Mouse (Mus musculus) E14TG2a.4 (cell line): Measurements from ENCODE around the gene Trappc3.

ENCODE experiments used
- H3K27me3 ChIP-seq: 2 replicates; pipeline ENCODE4 v1.6.1; 2014; ENCODE audit warnings: low read length, control low read depth; ENCODE audit not compliant: insufficient read depth
- H3K36me3 ChIP-seq: 2 replicates; pipeline ENCODE4 v1.6.1; 2014; ENCODE audit warnings: low read length, control low read depth; ENCODE audit not compliant: insufficient read depth
- H3K4me1 ChIP-seq: replicated peaks from 2 replicates; pipeline ENCODE4 v1.6.1; 2014; ENCODE audit warnings: low read depth, low read length, control low read depth
- H3K4me3 ChIP-seq: replicated peaks from 2 replicates; pipeline ENCODE4 v1.5.1; 2014; ENCODE audit warnings: mild to moderate bottlenecking, low read length
- H3K9me3 ChIP-seq: 2 replicates; pipeline ENCODE4 v1.6.1; 2014; ENCODE audit warnings: low read length, control low read depth
- CTCF ChIP-seq: conservative IDR thresholded peaks from 2 replicates; pipeline ENCODE4 v1.5.1; 2014; ENCODE audit warnings: low read length
- NANOG ChIP-seq: IDR thresholded peaks from 2 replicates; pipeline ENCODE4 v1.6.1; 2014; ENCODE audit warnings: borderline replicate concordance, low read length, mixed read lengths
- POU5F1 ChIP-seq: IDR thresholded peaks from 2 replicates; pipeline ENCODE4 v1.6.1; 2014; ENCODE audit warnings: low read length, borderline replicate concordance

Trappc3 gene

DNA sequence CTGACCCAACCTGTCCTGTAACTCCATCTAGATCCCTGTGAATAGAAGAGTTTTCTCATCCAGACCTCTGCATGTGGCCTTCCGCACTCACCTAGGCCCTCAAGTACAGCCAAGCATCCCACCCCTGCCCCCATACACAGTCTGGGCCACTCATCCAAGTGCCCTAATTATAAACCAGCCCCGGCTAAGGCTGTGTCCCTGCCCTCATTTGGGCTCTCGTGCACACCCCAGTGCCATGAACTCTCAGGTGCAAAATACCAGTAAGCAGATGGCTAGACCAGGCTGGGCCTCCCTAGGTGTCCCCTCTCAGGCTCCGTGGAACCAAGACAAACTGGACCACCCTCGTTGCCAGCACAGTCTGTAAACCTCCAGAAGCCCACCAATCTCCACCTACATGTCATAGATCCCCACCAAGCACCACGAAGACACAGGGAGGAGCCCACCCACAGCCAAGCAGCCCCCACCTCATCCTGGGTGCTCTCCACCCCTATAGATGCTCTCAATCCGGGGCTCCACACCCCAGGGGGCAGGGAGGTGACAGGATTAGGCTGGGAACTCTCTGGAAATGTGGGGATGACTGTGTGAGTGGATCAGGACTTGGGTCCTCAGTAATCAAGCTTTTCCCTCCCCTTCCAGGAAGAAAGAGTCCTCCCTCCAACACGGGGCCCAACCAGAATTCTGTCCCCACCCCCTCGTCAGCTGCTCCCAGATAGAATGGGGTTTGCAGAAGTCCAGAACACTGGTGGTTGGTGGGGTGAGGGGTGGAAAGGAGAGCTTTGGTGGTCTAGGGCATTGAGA lies 7.6 kb upstream of the Trappc3 start:
- Histone ChIP-seq H3K4me1 (peaks cover 84% of the 10 kb centered on the region), H3K4me3 (peak overlapping the region; percentile 91), H3K27me3 (peaks cover 20% of the 10 kb centered on the region), H3K36me3 (0 out of 2 replicates have a peak, but pooled peaks cover 4% of the 10 kb centered on the region), H3K9me3 (no peaks in the 10 kb centered on the region)
- no peak for TF ChIP-seq POU5F1
- TF ChIP-seq NANOG, result no peak
- TF ChIP-seq CTCF, result no peak

DNA sequence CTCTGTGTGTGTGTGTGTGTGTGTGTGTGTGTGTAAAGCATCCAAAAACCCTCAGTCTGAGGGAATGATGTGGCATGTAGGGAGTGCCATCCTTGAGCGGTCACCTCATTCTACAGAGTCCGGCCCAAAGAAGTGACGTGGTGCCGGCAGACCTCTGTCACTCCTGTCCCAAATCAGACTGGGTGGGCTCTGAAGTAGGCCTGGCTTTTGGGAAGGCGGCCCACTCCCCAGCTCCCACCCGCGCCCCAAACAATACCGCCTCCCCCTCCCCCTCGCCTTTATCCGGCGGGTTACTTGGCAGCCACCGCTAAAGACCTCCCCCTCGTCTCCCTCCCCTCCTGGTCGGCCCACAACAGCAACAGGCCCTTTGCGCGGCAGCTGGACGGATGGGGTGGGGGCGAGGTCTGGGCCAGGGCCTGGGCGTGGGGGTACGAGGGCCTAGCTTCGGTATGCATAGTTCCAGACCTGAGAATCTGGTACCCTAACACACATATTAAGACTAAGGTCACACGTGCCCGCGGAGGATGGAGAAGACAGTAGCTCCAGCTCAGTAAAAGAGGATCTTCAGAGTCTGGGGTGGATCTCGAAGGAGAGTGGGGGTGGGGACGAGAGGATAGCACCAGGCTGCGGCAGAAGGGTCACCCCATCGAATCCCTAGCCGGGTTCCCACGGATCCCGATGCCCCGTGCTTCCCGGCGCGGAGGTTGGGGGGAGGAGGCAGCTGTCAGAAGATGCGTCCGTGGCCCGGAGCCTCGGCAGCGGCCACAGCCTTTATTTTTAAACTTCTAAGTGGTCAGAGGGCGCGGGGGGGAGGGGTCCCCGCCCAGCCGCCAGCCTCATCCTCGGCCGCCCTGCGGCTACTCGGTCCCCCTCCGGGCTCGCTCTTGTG lies 6.8 kb upstream of the Trappc3 start:
- H3K4me1 ChIP-seq, result peaks cover 85% of the 10 kb centered on the region
- no peaks in the 10 kb centered on the region for H3K9me3 ChIP-seq
- H3K36me3 ChIP-seq, result 0 out of 2 replicates have a peak, but pooled peaks cover 4% of the 10 kb centered on the region
- TF ChIP-seq POU5F1, result no peak
- no peak for TF ChIP-seq CTCF
- TF ChIP-seq NANOG, result no peak
- peak overlapping the region; percentile 91 for H3K4me3 ChIP-seq
- peaks cover 20% of the 10 kb centered on the region for H3K27me3 ChIP-seq

DNA sequence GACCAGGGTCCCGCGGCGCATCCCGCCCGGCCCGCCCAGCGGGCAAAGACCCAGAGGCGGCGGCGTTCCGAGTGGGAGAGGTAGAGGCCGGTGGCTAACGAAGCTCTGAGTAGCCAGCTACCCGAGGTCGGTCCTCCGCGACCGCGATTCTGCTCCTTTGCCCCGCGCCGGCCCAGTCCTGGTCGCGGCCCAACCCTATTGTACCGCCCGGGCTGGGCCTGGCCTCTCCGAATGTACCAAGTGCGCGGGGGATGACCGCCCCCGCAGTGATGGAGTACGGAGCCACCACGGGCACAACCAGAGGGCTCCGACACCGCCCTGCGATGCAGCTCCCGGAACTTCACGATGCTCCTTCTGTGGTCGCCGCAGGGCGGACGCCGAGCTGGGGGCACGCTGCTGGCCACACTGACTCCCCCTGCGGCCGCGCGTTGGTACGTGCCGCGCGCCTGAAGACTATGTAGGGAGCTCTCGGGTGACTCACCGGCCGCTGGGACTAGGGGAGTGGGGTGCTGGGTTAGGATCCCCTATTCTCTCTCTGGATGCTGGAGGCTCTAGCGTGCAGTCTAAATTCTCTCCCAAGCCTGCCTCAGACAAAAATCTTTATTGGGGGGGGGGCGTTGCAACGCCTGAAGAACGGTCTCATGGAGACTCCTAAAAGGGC lies 5.9 kb upstream of the Trappc3 start, which contains the start of gene Map7d1:
Gene Map7d1 (minus strand): TSS at position 213 of the 661 bp plus-strand sequence.
- H3K27me3 ChIP-seq, result peaks cover 20% of the 10 kb centered on the region
- TF ChIP-seq POU5F1 (no peak), NANOG (no peak)
- peaks cover 85% of the 10 kb centered on the region for H3K4me1 ChIP-seq

DNA sequence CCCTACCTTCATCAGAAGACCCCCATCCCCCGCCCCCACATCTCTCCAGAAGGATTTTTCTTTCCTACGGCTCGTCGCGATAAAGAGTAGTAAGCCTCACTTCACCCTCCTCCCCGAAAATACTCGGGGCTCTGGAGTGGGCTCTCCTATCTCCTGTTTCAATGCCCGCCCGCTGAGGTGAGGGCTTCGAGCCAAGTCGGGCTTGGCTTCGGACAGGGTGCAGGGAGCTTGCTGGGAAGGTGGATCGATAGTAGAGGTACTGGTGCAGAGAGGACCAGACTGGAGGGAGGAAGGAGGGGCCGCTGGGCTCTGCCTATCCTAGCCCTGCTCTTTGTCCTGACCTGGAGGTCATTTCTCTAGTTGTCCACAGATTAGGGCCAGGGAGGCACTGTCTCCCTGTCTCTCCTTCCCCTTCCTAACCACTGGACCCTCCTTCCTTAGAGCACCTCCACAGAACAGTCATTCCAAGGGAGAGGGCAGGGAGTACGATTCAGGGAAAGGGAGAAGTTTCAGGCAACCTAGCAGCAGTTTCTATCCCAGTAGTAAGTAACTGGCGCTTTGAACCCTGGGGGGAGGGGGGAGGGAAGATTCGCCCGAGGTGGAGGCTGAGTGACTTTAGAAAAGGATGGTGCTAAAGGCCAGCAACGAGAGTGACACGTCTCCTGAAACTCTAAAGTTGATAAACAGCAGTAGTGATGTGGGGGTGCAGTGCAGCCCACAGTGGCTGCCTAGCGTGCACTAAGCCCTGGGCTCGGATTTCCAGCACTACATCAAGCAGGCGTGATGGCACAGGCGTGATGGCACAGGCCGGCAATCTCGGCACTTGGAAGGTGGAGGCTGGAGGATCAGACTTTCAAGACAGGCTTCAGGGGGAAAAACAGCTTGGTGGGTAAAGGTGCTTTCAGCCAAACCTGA lies 4.9 kb upstream of the Trappc3 start:
- peaks cover 20% of the 10 kb centered on the region for H3K27me3 ChIP-seq
- H3K9me3 ChIP-seq, result no peaks in the 10 kb centered on the region
- H3K4me3 ChIP-seq, result peak overlapping the region; percentile 91
- 0 out of 2 replicates have a peak, but pooled peaks cover 4% of the 10 kb centered on the region for H3K36me3 ChIP-seq
- H3K4me1 ChIP-seq, result peaks cover 83% of the 10 kb centered on the region
- TF ChIP-seq CTCF (no peak), NANOG (no peak), POU5F1 (no peak)

More for the DNA sequence above, 5.9 kb upstream of the Trappc3 start, which contains the start of gene Map7d1:
- peak within 1 kb of the TSS; percentile 91 for H3K4me3 ChIP-seq
- 0 out of 2 replicates have a peak, but pooled peaks cover 4% of the 10 kb centered on the region for H3K36me3 ChIP-seq
- H3K9me3 ChIP-seq, result no peaks in the 10 kb centered on the region

DNA sequence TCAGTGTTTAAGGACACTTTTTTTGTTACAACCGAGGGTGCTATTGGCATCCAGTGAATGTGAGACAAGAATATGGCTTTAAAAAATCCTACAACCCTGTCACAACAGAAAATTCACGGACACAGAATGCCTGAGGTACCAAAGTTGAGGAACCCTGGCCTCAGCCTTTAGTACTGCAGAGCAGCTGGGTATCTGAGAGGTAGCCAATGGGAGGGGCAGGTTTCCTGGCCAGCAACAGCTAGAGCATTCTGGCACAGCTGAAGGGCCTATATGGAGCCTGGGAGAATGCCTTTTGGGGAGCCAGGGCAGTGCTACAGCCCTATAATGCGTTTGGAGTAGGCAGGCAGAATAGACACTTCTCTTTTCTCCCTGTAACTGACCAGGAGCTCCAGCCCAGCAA lies 3.1 kb upstream of the Trappc3 start:
- peak overlapping the region; percentile 66 for H3K4me3 ChIP-seq
- 0 out of 2 replicates have a peak, but pooled peaks cover 2% of the 10 kb centered on the region for H3K36me3 ChIP-seq
- no peaks in the 10 kb centered on the region for H3K9me3 ChIP-seq
- TF ChIP-seq CTCF, result no peak
- TF ChIP-seq NANOG, result no peak
- TF ChIP-seq POU5F1, result no peak
- peaks cover 78% of the 10 kb centered on the region for H3K4me1 ChIP-seq
- H3K27me3 ChIP-seq, result peaks cover 20% of the 10 kb centered on the region

DNA sequence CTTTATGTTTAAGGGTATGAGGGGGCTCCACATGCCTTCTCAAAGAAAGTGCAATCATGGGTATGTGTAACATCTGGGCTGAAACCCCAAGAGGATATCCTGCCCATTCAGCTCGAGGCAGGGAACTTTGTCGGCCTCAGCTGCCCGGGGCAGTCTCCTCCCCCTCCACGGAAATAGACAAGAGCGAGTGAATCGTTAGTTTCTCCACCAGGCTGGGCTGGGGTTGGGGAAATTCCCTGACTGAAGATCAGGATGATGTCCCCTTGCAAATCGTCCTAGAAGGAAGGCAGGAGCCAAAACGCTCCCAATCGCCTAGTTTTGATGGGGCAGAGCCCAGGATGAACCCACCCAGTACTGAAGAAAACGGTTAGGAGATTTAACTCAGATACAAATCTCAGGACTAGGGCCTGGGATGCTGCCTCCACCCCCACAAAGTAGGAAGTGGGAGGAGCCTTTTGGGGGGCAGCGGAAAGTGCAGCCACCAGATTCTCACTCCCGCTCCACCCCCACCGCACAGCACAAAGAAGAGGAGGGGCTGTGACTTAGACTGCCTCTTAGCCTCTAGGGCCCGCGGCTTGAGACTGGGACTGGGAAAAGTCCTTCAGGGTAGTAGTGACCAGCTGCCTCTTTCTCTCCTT lies 2.5 kb upstream of the Trappc3 start:
- peaks cover 20% of the 10 kb centered on the region for H3K27me3 ChIP-seq
- H3K4me3 ChIP-seq, result peak overlapping the region; percentile 66

DNA sequence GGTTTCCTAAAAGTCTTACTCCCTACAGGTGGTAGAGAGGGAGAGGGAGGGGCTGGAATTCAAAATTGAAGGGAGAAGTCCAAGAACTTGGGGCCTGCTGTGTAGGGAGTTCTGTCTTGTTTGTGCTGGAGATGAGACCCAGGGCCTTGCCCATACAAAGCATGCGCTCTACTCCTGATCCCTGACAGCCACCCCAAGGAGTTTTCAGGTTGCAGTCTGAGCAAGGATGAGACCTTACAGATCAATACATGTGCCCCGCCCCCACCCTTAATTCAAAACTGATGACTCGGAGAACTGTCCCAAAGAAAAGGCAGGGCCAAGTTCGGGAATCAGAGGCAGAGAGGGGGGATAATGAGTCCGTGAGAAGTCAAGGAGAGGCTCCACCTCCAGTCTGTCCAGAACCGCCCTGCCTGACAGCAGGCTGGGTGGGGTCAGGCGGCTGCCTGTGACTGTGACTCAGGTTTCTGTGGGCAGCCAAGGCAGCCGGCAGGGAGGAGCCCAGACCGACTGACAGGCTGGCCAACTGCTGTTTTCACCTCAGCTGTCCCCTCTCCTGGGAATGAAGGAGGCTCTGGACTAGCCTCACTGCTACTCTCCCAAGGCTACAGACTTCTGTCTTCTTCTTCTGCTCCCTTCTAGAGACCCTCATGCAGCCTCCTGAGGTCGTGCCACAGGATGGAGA lies 1.5 kb upstream of the Trappc3 start:
- Histone ChIP-seq H3K4me1 (peaks cover 62% of the 10 kb centered on the region), H3K4me3 (peak overlapping the region; percentile 66), H3K27me3 (peaks cover 20% of the 10 kb centered on the region), H3K36me3 (0 out of 2 replicates have a peak, but pooled peaks cover 3% of the 10 kb centered on the region), H3K9me3 (no peaks in the 10 kb centered on the region)
- TF ChIP-seq NANOG (no peak), CTCF (no peak), POU5F1 (no peak)

More for the DNA sequence above, 2.5 kb upstream of the Trappc3 start:
- Histone ChIP-seq H3K9me3 (no peaks in the 10 kb centered on the region), H3K36me3 (0 out of 2 replicates have a peak, but pooled peaks cover 3% of the 10 kb centered on the region), H3K4me1 (peaks cover 72% of the 10 kb centered on the region)
- TF ChIP-seq NANOG (no peak), POU5F1 (no peak), CTCF (no peak)
